Mouse (Mus musculus) c-Kit-negative CD71-positive TER-119-positive erythroid progenitor cells, embryonic 14.5 days (primary cell): ENCODE results near the gene Zfp882.
"Not testable (repeated sequence)": the region's sequence is repeated elsewhere in the genome, so short reads cannot be mapped to it uniquely, and the experiment has no call there.

ENCODE experiments used
- DNase-seq: peaks from one replicate; pipeline ENCODE4 v3.0.0-alpha.2; 2013; ENCODE audit warnings: low read depth, low spot score

Zfp882 gene

GRCm38 (mm10) chr8:71952489-71952888 is 44.1 kb downstream of the Zfp882 start:
- DNase-seq: no peak

- not testable (repeated sequence) for DNase-seq
Observed at GRCm38 (mm10) chr8:71952961-71953700, 44.7 kb downstream of the Zfp882 start.

- no peak for DNase-seq
Observed at GRCm38 (mm10) chr8:71954666-71955065, 46.3 kb downstream of the Zfp882 start.

GRCm38 (mm10) chr8:71960483-71960882 is 52.1 kb downstream of the Zfp882 start:
- DNase-seq: no peak

- no peak for DNase-seq
Observed at GRCm38 (mm10) chr8:71961796-71962195, 53.4 kb downstream of the Zfp882 start.

GRCm38 (mm10) chr8:71964051-71964450 is 55.6 kb downstream of the Zfp882 start:
- DNase-seq: no peak

- DNase-seq: no peak
Observed at GRCm38 (mm10) chr8:71965166-71965565, 56.8 kb downstream of the Zfp882 start.
